Mouse (Mus musculus) stomach, postnatal 0 days (tissue): Measurements from ENCODE around the gene Prpf6. TPM values are rescaled to one million over a fixed set of nuclear protein-coding genes. Genes with fewer than 3 reads are reported as not detected.

Experiments used
- ATAC-seq: fragments of 200-750 bp; cut with Nextera tagmentation; 2 replicates; pipeline ENCODE4 v1.8.0; 2017; ENCODE audit not compliant: low FRiP score, low TSS enrichment
- DNase-seq: peaks from one replicate; pipeline ENCODE4 v3.0.0-alpha.2; 2016; ENCODE audit warnings: low spot score
- H3K27ac ChIP-seq: fragments of 300-500 bp; sonication (generic); replicated peaks from 2 replicates; pipeline ENCODE4 v1.5.1; 2014; ENCODE audit warnings: mild to moderate bottlenecking, control low read depth
- H3K27me3 ChIP-seq: fragments of 300-500 bp; sonication (generic); 2 replicates; pipeline ENCODE4 v1.6.1; 2014; ENCODE audit warnings: low read length; ENCODE audit not compliant: control insufficient read depth, insufficient read depth
- H3K36me3 ChIP-seq: fragments of 300-500 bp; sonication (generic); 2 replicates; pipeline ENCODE4 v1.6.1; 2014; ENCODE audit warnings: low read length, mixed read lengths; ENCODE audit not compliant: control insufficient read depth, insufficient read depth
- H3K4me1 ChIP-seq: fragments of 300-500 bp; sonication (generic); replicated peaks from 2 replicates; pipeline ENCODE4 v1.6.1; 2014; ENCODE audit warnings: antibody characterized with exemption; ENCODE audit not compliant: control insufficient read depth, insufficient read depth
- H3K4me2 ChIP-seq: fragments of 300-500 bp; sonication (generic); replicated peaks from 2 replicates; pipeline ENCODE4 v1.6.1; 2014; ENCODE audit warnings: low read depth, mild to moderate bottlenecking, control low read depth, moderate library complexity
- H3K4me3 ChIP-seq: fragments of 300-500 bp; sonication (generic); 2 replicates; pipeline ENCODE4 v1.5.1; 2014; ENCODE audit warnings: low read depth, low read length, control low read depth
- H3K9ac ChIP-seq: fragments of 300-500 bp; sonication (generic); 2 replicates; pipeline ENCODE4 v1.6.1; 2014; ENCODE audit warnings: mild to moderate bottlenecking, low read length, control low read depth, mixed read lengths
- H3K9me3 ChIP-seq: fragments of 300-500 bp; sonication (generic); 2 replicates; pipeline ENCODE4 v1.6.1; 2016; ENCODE audit warnings: low read length; ENCODE audit not compliant: control insufficient read depth
- CTCF ChIP-seq: IDR thresholded peaks from 2 replicates; pipeline ENCODE4 v1.5.1; 2016; ENCODE audit warnings: antibody characterized with exemption, low read depth, mild to moderate bottlenecking, moderate library complexity
- EP300 ChIP-seq: optimal IDR thresholded peaks from 2 replicates; pipeline ENCODE3; 2016; ENCODE audit warnings: antibody characterized with exemption
- WGBS: fragments of 180-500 bp; shearing (Covaris S2); extraction: QIAGEN DNeasy Blood & Tissue Kit; methylation state at CpG from one replicate; pipeline ENCODE4 v1.1.7; 2014; 5-methylcytosine and 5-hydroxymethylcytosine counted together
- polyA plus RNA-seq: library from polyadenylated mRNA; unstranded; fragments of >200 nt; fragmentation: Nextera tagmentation; extraction: Ambion mirVana; gene quantifications from 2 replicates; pipeline ENCODE4 v1.2.1, GENCODE M21; 2015

Prpf6 gene
- polyA plus RNA-seq, 1 experiment from 2014 or later = 28.3 TPM

DNA sequence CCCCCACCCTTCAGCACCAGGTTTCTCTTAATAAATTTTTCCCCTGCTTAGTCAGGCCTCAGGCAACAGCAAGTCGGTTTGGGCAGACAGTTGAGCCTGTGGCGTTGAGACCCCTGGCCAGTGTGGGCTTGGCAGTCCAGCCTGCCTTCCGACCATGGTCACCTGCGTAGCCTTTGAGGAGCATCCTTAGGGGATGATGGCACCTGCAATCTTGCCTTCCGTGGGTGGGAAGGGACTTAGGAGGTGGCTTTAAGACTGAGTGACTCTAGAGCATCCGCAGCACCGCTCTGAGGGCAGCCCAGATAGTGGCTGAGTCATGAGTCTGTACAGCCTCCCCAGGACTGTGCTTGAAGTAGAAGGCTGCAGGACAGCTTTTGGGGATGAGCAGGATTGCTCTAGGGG lies 89.0 kb downstream of the Prpf6 start:
- Histone ChIP-seq H3K36me3 (no peaks in the 10 kb centered on the region), H3K9ac (peak overlapping the region; percentile 81), H3K4me2 (peak overlapping the region; percentile 94), H3K4me3 (peak overlapping the region; percentile 65), H3K4me1 (no peaks in the 10 kb centered on the region; the same call in 1 of the 2 replicates), H3K9me3 (no peaks in the 10 kb centered on the region), H3K27me3 (no peaks in the 10 kb centered on the region), H3K27ac (peak overlapping the region; percentile 56; the same call in 1 of the 2 replicates)
- ATAC-seq (peak; percentile 36; the same call in 1 of the 2 replicates), DNase-seq (no peak)
- 15% methylated on average over 7 of the region's 7 CpGs for WGBS
- TF ChIP-seq CTCF (no peak), EP300 (no peak)

DNA sequence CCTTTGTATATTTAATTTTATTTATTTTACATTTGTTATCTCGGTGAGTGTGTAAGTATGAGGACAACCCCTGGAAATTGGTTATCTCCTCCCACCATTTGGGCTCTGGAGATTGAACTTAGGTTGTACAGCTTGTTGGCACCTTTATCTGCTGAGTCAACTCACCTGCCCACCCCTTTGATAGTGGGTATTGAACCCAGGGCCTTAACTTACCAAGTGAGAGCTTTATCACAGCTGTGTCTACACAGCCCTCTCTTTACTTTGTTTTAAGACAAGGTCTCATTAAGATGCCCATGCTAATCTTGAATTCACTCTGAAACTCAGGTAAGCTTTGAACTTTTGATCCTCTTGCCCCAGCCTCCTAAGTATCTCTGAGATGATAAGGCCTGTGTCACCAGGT lies 90.3 kb downstream of the Prpf6 start:
- Histone ChIP-seq H3K4me2 (no peak overlapping the region), H3K36me3 (no peaks in the 10 kb centered on the region), H3K27me3 (no peaks in the 10 kb centered on the region), H3K27ac (no peak overlapping the region), H3K4me3 (no peak overlapping the region), H3K9ac (no peak overlapping the region), H3K4me1 (no peaks in the 10 kb centered on the region; the same call in 1 of the 2 replicates), H3K9me3 (no peaks in the 10 kb centered on the region)
- ATAC-seq = no peak
- DNase-seq = no peak
- 69% methylated on average over 1 of the region's 1 CpGs for WGBS
- no peak for TF ChIP-seq EP300
- no peak for TF ChIP-seq CTCF

DNA sequence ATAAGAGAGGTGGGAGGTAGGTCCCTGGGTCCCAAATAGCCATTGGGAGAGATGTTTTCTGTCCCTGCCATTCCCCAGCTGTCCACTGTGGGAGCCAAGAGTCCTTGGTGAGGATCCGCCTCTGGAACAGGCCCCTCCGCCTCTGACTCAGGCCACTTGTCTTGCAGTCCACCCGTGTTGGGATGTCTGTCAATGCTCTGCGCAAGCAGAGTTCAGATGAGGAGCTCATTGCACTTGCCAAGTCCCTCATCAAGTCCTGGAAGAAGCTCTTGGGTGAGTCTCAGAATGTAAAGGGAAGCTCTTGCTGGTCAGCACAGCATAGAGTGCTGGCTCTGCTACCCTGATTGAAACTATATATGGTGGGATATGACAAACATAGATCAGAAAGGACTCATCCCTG lies 91.7 kb downstream of the Prpf6 start:
- H3K4me2 ChIP-seq = no peak overlapping the region
- H3K27ac ChIP-seq = no peak overlapping the region
- H3K9ac ChIP-seq = no peak overlapping the region
- H3K4me1 ChIP-seq = no peaks in the 10 kb centered on the region; the same call in 1 of the 2 replicates
- 60% methylated on average over 4 of the region's 4 CpGs for WGBS
- H3K27me3 ChIP-seq = no peaks in the 10 kb centered on the region
- no peak for DNase-seq
- H3K4me3 ChIP-seq = no peak overlapping the region
- no peaks in the 10 kb centered on the region for H3K36me3 ChIP-seq
- H3K9me3 ChIP-seq = no peaks in the 10 kb centered on the region
- TF ChIP-seq EP300 = no peak
- TF ChIP-seq CTCF = no peak
- ATAC-seq = no peak

DNA sequence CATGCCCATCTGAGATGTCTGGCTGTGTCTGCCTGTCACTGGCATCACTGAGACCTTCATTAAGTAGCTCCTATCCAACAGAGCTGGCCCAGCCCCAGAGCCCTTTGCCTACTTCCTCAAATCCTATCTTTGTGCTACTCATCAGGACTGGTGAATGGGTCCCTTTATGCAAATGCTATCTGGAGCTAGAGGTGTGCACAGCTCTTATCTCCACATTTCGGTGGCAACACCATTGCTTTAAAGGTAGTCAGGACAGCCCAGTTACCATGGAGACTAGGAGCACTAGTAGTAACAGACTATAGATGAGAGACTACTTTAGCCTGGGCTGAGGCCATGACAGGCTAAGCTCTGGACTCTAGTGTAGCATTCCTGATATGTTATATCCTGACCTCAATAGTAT lies 93.0 kb downstream of the Prpf6 start:
- WGBS = 59% methylated on average over 1 of the region's 1 CpGs
- H3K9ac ChIP-seq = no peak overlapping the region
- H3K4me1 ChIP-seq = no peaks in the 10 kb centered on the region
- DNase-seq = peak; percentile 9
- no peak overlapping the region for H3K4me2 ChIP-seq
- H3K36me3 ChIP-seq = 0 out of 2 replicates have a peak, but pooled peaks cover 3% of the 10 kb centered on the region
- no peak overlapping the region for H3K4me3 ChIP-seq
- H3K27me3 ChIP-seq = no peaks in the 10 kb centered on the region
- ATAC-seq = no peak
- H3K9me3 ChIP-seq = no peaks in the 10 kb centered on the region
- no peak for TF ChIP-seq CTCF
- no peak for TF ChIP-seq EP300
- no peak overlapping the region for H3K27ac ChIP-seq

DNA sequence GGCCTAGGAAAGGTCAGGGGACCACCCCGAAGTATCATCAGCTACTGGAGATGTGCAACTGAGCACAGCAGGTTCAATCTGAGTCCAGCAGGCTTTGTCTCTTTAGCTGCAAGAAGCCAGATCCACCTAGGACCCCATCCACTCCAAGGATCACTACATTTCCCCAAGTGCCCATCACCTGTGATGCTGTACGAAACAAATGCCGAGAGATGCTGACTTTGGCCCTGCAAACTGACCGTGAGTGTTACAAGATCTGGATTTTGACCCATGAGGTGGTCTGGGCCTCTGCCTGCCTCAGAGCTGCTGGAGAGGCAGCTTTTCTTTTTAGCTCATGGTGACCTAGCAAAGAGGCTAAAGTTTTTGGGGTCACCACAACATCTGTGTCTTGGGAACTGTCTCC lies 94.0 kb downstream of the Prpf6 start:
- 92% methylated on average over 4 of the region's 4 CpGs for WGBS
- Histone ChIP-seq H3K4me3 (no peak overlapping the region), H3K4me1 (no peaks in the 10 kb centered on the region), H3K27ac (no peak overlapping the region), H3K27me3 (no peaks in the 10 kb centered on the region), H3K36me3 (0 out of 2 replicates have a peak, but pooled peaks cover 3% of the 10 kb centered on the region), H3K4me2 (no peak overlapping the region), H3K9me3 (no peaks in the 10 kb centered on the region), H3K9ac (no peak overlapping the region)
- ATAC-seq = no peak
- peak; percentile 9 for DNase-seq
- no peak for TF ChIP-seq EP300
- TF ChIP-seq CTCF = no peak

DNA sequence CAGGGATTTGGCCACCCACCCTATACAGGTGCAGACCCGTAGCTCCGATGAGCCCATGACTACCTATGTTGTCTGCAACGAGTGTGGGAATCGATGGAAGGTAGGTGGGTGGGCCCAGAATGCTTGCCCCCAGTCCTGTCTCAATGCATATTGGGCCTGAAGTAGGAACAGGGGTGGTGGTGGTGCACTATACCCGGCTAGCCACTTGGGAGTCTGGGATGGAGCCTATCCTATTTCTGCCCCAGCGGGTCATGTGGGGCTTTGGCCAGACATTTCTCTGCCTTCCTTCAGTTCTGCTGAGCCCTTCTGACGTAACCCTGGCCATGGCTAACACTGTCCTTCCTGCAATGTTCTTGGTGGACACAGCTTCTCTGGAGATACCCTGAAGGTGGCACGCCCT lies 95.9 kb downstream of the Prpf6 start:
- no peak overlapping the region for H3K4me2 ChIP-seq
- no peaks in the 10 kb centered on the region for H3K27me3 ChIP-seq
- ATAC-seq = no peak
- 93% methylated on average over 8 of the region's 8 CpGs for WGBS
- no peak for TF ChIP-seq CTCF
- TF ChIP-seq EP300 = no peak
- H3K36me3 ChIP-seq = 0 out of 2 replicates have a peak, but pooled peaks cover 3% of the 10 kb centered on the region
- no peak overlapping the region for H3K27ac ChIP-seq
- no peak overlapping the region for H3K4me3 ChIP-seq
- DNase-seq = peak; percentile 9
- no peaks in the 10 kb centered on the region; the same call in 1 of the 2 replicates for H3K4me1 ChIP-seq
- H3K9me3 ChIP-seq = no peaks in the 10 kb centered on the region
- H3K9ac ChIP-seq = no peak overlapping the region
